Mouse (Mus musculus) lung, postnatal 0 days (tissue): ENCODE results near the gene Sf3b1.

Experiments used
- CTCF ChIP-seq: IDR thresholded peaks from 2 replicates; pipeline ENCODE4 v1.5.1; 2016; ENCODE audit warnings: antibody characterized with exemption, mild to moderate bottlenecking
- EP300 ChIP-seq: IDR thresholded peaks from 2 replicates; pipeline ENCODE4 v1.6.1; 2016; ENCODE audit warnings: antibody characterized with exemption, mild to moderate bottlenecking, control low read depth

DNA sequence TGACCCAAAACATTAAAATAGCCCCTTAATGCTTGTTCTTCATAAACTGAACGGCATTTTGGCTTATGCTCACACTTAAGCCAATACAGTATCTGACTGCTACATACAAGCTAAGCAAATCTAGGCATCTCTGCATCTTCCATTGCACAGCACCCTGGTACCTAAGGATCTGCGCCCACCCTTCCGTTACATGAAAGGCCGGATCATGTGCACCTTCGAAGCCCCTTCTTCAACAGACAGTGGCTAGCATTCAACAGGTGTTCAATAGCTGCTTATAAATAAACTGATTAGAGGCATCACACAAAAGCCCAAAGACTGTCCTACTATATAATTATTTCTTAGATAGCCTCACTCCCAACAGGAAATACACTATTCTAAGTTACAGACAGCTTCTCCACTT lies 41.0 kb downstream of the Sf3b1 start:
- TF ChIP-seq CTCF = no peak
- TF ChIP-seq EP300 = no peak
